Mouse (Mus musculus) stomach, postnatal 0 days (tissue): ENCODE results near the gene Mvb12b.

Experiments used
- CTCF ChIP-seq: IDR thresholded peaks from 2 replicates; pipeline ENCODE4 v1.5.1; 2016; ENCODE audit warnings: antibody characterized with exemption, low read depth, mild to moderate bottlenecking, moderate library complexity
- EP300 ChIP-seq: optimal IDR thresholded peaks from 2 replicates; pipeline ENCODE3; 2016; ENCODE audit warnings: antibody characterized with exemption

- TF ChIP-seq CTCF = no peak
- TF ChIP-seq EP300 = no peak
Observed at GRCm38 (mm10) chr2:33925288-33925687, 37.5 kb upstream of the Mvb12b start.
